Mouse (Mus musculus) megakaryocyte, embryonic 14.5 days (primary cell): ENCODE measurements at regions not wholly inside any gene's neighbourhood (a gene's known extent, or its start where the extent isn't known, plus 50 kb on each side); places are given as distances from the start of the nearest gene placed in this dataset.

Source experiments
- FLI1 ChIP-seq: IDR thresholded peaks from 2 replicates; pipeline ENCODE4 v1.6.1; 2012; ENCODE audit warnings: low read length, inconsistent platforms, mixed read lengths
- GATA1 ChIP-seq: IDR thresholded peaks from 3 replicates; pipeline ENCODE4 v1.6.1; 2012; ENCODE audit warnings: mixed read lengths, low read length, inconsistent platforms, borderline replicate concordance

DNA sequence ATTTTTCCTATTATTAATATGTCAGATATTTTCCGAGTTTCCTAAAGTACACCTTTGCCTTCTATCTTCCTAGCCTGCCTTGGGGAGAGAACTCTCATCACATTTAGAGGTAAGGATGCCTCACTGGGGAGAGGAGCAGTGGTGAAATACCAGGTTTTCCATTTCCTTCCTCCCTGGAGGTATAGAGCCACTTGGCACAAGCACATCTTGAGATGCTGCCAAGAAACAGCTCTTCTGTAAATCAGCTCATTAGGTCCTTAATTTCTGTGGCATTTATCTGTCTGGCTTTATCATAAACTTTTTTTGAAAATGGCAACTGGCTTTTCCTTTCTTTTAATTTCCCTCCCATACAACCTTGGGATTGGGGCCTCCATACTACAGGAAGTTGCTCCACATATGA is 108.2 kb downstream of the Mtx2 start:
- no peak for TF ChIP-seq GATA1
- TF ChIP-seq FLI1, result no peak
